Mouse (Mus musculus): ENCODE results near the gene Map3k19. TPM values are rescaled to one million over a fixed set of nuclear protein-coding genes. Genes with fewer than 3 reads are reported as not detected.

Gene Map3k19
- total RNA-seq, 2 experiments from 2014 or later = 1.3 to 1.8 TPM

Other genes starting within 250 kb of the Map3k19 start
- 10 to 100 TPM; 23.8 to 32.5 TPM for gene Tmem163, start 175.5 kb downstream of the Map3k19 start, total RNA-seq (2021)
- not detected for gene Acmsd, start 125.6 kb downstream of the Map3k19 start, total RNA-seq (2021)
- 10 to 100 TPM; 53.8 to 60.6 TPM for gene Ccnt2, start 80.9 kb downstream of the Map3k19 start, total RNA-seq (2021)
- gene Rab3gap1, start 13.7 kb upstream of the Map3k19 start, total RNA-seq (2021) = 10 to 100 TPM; 33.0 to 33.1 TPM
- gene Zranb3, start 248.0 kb upstream of the Map3k19 start, total RNA-seq (2021) = 10 to 100 TPM in 1 of 2 experiments, 1 to 10 TPM in 1; 8.4 to 11.0 TPM
- gene R3hdm1, start 248.3 kb upstream of the Map3k19 start, total RNA-seq (2021) = 100 to 1,000 TPM; 209 to 228 TPM

Measured in left cerebral cortex, postnatal 4 days (tissue).